Mouse (Mus musculus) cerebellum, postnatal 14 days (tissue): ENCODE data around the gene Kif21a.

Experiments used
- DNase-seq, 2 experiments: peaks; one replicate each; pipeline ENCODE4 v3.0.0; 2021; ENCODE audit warnings: mixed read lengths in 2 of 2

The Kif21a gene

DNA sequence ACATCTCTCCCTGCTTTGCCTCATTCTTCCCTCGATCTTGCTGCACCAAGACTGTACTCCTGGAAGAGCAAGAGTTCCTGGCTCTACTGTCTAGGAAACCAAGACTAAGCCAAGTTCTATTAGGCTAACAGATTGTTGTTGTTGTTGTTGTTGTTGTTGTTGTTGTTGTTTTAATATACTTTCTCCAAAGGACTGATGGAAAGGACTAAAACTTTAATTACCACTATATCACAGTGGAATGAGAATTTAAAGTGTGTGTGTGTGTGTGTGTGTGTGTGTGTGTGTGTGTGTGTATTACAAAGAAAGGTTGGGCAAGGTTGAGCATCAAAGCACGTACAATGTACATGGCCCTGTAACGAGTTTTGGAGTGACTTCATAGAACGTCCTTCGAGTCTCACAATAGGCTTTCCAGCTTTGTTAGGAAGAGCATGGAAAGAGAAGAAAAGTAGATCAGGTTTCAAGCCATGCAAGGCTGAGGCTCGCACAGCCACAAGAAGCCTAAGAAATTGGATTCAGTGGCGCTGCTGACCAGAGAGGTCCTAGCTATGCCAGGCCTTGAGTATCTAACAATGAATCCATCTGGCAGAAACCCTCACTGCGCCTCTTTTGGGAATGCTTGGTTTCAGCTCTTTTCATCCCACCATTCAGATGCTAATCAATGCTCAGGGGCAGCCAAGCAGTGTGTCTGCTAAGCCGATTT lies 31.4 kb downstream of the Kif21a start:
- peak; percentile 24 to 38 for DNase-seq

GRCm38 (mm10) chr15:91017261-91018160 lies 32.2 kb downstream of the Kif21a start:
- peak; percentile 27 to 38 for DNase-seq

DNA sequence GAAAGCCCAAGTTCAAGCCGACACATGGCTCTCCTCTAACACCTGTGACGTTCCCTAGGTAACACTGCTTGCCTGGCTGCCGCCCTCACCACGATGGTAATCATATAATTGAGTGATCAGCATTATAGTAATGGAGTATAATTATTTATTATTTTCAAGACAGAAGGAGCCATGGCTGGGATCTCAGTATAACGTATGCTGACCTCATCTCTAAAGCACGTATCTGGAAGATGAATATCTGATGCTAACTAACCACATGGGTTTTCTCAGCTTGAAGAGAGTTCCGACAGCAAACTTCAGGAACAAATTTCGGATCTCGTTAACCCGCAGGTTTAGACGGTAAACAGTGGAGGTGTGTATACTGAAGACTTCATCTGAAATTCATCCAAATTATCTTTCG lies 33.4 kb downstream of the Kif21a start:
- DNase-seq: no peak

DNA sequence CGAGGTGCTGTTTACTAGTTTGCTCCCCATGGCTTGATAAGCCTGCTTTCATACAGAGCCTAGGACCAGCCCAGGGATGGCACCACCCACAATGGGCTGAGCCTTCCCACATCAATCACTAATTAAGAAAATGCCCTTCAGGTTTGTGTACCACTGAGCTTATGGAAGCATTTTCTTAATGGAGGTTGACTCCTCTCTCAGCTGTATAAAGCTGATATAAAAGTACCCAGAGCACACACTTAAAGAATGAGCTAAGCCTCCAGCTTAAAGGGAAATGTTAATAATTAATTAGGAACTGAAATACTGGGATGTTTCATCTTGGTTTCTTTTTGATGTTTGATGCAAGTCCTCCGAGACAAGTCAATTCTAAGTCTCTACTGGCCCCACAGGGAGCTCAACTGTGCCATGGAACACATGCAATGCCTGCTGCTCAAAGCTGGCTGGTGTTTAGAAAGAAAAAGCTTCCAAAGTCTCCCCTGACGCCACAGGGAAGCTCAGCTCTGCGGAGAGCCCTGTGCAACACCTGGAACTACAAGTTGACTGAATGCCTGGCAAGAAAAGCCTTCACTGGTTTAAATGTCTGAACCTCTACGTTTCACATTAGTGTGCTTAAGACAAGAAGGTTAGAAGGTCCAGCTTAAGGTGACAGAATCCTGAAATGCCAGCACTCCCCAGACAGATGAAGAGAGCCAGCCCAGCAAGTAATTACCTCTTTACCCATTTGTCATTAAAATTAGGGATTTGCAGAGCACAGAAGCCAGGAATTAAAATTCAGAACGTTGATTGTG lies 36.8 kb downstream of the Kif21a start:
- DNase-seq: no peak

GRCm38 (mm10) chr15:91010218-91010617 lies 39.5 kb downstream of the Kif21a start:
- no peak for DNase-seq

GRCm38 (mm10) chr15:91007123-91007830 lies 42.5 kb downstream of the Kif21a start:
- DNase-seq: no peak

- DNase-seq: no peak
Observed at GRCm38 (mm10) chr15:91004726-91005125, 45.0 kb downstream of the Kif21a start.

DNA sequence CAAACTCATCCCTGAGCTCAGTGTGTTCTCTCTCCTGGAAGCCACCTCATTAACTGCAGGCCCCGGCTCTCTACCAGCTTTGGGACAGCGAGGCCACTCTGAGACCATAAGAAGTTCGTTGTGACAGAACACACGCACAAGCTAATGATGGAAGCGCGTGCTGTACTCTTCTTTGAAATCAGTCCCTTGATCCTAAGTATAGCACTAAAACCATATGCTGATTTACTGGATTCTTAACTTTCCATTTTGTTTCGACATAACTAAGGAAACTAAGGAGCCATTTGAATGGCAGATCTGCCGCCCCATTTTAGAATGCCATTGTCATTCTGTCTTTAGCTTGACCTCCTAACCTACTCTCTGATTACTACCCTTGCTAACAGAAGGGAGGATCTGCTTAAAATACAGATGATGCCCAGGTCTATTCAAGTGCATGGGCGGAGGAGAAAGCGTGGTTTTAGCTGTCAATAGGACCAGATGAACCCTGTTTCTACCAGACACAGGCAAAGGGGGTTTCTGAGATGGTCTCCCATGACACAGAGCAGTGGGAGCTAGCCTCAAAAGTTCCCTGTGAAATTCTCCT lies 48.6 kb downstream of the Kif21a start:
- DNase-seq: no peak

GRCm38 (mm10) chr15:91000280-91001036 lies 49.3 kb downstream of the Kif21a start:
- DNase-seq: no peak

GRCm38 (mm10) chr15:90992871-90993270 lies 56.9 kb downstream of the Kif21a start:
- no peak for DNase-seq

DNA sequence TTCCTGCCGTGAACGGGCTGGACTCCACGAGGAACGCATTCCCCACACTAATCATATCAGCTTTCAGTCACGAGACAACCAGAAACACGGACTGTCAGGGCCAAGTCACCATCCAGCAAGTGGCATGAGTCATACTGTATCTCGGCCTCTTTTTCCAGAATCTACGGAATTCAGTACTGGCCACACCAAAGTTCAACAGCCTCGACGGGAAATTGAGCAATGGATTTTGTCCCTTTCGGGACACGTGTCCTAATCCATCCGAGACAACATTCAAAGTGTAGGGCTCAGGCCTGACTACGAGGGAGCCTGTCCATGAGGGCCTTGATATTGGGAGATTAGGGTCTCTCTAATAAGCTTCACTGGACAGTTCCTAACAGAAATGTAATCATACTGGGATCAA lies 57.4 kb downstream of the Kif21a start:
- no peak for DNase-seq

DNA sequence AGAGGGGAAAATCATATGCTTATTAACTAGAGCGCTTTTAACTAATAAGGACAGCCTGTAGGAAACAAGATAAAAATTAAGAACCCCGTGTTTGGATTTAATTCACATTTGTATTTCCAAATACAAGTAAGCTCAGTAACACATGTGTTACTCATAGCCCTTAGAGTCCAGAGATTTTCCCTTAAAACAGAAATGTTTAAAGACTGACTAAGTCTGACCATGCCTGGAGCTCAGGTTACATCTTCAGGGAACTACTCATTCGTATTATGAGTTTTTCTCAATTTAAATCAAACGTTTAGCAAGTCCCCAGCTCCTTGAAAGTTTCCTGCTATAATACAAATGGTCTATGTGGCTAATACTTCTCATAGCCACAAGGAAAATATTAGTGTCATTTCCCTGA lies 57.9 kb downstream of the Kif21a start:
- no peak for DNase-seq

DNA sequence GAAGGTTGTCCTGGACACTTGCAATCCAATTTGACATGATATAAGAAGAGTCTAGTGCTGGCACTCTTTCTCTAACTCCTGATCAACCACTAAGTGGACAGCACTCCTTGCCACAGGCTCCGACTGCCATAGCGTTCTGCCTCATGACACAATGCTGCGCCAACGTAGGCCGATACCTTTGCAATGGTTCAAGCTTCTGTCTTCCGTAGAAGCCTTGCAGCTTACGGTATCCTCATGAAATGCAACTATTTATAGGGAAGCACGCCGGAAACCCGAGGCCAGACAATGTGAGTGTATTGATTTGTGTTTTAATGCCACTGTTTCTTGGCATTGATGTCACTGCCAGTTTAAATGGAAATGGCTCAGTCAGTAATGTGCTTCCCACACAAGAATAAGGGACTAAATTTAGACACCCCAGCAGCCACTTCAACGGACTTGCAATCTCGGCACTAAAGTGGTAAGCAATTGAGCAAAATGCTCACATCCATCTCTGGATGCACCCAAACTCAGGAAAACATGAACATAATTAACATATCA lies 62.0 kb downstream of the Kif21a start:
- DNase-seq: no peak

DNA sequence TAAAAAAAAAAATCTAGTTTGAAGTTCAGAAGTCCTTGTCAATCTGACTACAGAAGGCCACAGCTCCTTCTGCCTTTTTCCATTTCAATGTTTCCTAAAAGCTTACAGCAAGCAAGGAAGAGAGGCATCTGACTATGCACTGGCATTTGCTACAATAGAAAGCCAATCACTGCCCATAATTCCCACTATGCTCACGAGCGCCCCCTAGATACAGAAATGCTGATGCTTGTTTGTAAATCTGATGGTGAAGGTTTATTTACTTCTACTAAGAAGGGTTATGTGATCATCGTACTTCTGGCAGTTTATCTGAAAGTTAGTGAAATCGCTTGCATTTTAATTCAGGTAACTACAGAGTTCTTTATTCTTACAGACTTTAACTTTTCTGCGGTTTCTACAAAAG lies 73.8 kb downstream of the Kif21a start:
- DNase-seq: no peak

DNA sequence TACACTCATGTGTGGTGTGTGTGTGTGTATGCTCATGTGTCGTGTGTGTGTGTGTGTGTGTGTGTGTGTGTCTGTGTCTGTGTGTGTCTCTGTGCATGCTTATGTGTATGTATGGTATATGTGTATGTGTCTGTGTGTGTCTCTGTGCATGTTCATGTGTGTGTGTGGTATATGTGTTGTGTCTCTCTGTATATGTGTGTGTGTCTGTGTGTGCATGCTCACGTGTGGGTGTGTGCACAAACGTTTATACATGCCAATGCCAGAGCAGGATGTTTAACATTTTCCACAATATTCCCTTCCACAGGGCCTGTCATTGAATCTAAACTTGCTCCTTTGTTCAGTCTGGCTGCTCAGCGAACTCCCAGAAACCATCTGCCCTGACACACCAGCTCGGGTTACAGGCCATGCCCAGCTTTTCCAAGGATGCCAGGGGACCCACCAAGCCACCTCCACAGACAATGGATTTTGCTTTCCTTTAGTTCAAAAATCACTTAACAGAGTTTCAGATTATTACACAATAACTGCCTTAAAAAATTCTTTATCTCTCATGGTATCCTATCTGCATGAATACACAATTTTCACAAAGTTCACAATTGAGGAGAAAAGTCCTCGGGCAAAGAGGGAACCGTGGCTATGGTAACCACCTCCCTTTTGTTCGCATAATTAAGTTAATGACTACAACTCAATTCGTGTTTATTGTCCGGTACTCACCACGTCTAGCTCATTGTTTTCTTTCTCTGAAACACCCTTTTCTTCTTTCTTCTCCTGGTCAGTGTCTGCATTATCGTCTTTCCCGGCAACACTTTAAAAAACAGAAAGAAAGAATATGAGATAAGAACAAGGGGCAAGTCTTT lies 77.6 kb downstream of the Kif21a start:
- no peak for DNase-seq

DNA sequence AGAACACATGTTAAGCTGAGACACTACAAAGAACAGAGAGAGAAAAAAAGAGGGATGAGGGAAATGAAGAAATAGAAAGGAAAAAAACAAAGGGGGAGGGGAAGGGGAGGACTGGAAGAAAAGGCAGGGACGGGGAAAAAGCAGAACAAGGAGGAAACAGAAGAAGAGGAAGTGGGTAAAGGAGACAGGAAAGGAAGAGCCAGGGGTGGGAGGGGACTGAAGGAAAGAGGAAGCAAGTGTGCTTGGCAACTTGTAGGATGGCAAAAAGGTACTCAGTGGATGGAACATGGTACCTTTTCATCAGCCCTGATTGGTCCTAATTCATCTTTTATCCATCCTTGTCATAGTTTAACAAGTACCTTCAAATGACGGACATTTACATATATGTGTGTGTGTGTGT lies 86.4 kb downstream of the Kif21a start:
- DNase-seq: no peak

DNA sequence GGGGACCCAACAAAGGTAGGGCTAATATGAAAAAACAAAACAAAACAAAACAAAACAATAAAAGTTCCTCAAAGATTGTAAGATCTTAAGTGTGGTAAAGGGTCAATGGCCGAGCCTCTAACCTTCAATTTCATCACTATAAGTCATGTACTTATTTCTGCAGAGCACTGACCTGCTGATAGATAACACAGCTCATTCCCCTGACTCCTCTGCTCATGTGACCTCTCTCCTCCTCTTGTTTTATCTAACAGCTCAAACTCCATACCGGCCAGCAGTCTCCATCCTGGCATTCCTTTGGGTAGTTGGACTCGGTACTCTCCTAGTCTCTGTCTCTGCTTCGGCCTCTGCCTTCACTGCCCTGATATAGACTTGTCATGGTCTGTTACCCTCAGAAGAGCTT lies 87.2 kb downstream of the Kif21a start:
- DNase-seq: no peak

GRCm38 (mm10) chr15:90960831-90961554 lies 88.8 kb downstream of the Kif21a start:
- DNase-seq: no peak

DNA sequence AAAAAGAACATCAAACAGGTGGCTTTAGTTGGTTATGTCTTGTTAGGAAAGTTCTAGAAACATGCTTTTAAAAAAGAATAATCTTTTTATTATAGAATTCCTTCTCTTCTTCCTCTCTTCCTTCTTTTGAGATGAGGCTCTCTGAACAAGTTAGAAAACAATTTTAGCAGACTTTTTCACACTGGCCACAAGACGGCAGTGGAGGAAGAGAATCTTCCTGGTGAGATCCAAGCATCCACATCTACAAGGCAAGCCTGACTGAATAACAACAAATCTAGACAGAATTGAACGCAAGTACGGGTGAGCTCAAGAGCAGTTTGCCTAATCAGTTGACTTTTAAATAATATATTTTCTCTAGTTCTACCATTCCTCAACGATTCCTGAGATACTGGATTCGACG lies 98.4 kb downstream of the Kif21a start:
- DNase-seq: no peak

DNA sequence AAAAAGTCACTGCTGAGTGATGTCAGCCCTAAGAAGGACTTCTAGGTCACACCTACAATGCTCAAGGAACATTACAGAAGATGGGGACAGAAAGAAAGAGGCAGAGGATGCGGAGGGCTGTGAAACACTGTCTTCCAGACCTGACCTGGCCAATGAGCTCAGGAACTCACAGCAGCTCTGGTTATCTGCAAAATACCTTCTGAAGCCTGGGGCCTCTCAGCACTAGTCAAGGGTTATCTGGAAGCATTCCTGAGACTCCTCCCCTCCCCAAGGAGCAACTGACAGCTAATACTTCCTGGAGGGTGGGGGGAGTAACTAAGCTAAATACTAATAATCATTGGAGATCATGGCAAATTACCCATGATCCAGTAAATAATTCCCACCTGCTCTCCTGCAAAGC lies 111.3 kb downstream of the Kif21a start:
- no peak for DNase-seq
